Mouse (Mus musculus) kidney, adult 2 months (tissue): Measurements from ENCODE around the gene Trpm1. TPM values are rescaled to one million over a fixed set of nuclear protein-coding genes. Genes with fewer than 3 reads are reported as not detected.

Experiments
- DNase-seq: peaks from one replicate; pipeline ENCODE4 v3.0.0; 2021
- H3K27ac ChIP-seq: fragments of 200-500 bp; 2 replicates; pipeline ENCODE4 v1.5.1; 2012; ENCODE audit warnings: low read depth, low read length, control low read depth, inconsistent platforms; ENCODE audit not compliant: insufficient read depth
- H3K27me3 ChIP-seq: fragments of 200-500 bp; replicated peaks from 2 replicates; pipeline ENCODE4 v1.6.1; 2012; ENCODE audit warnings: mild to moderate bottlenecking, moderate library complexity, low read length, inconsistent platforms; ENCODE audit not compliant: control insufficient read depth, insufficient read depth
- H3K36me3 ChIP-seq: fragments of 200-500 bp; 2 replicates; pipeline ENCODE4 v1.6.1; 2012; ENCODE audit warnings: mild to moderate bottlenecking, moderate library complexity, low read length, inconsistent platforms; ENCODE audit not compliant: control insufficient read depth, insufficient read depth
- H3K4me1 ChIP-seq: fragments of 200-500 bp; 2 replicates; pipeline ENCODE4 v1.6.1; 2011; ENCODE audit warnings: low read length; ENCODE audit not compliant: control insufficient read depth, insufficient read depth
- H3K4me3 ChIP-seq: fragments of 200-500 bp; 2 replicates; pipeline ENCODE4 v1.5.1; 2011; ENCODE audit warnings: mild to moderate bottlenecking, low read depth, low read length, control low read depth; ENCODE audit not compliant: insufficient read depth
- CTCF ChIP-seq: fragments of 200-500 bp; conservative IDR thresholded peaks from 2 replicates; pipeline ENCODE4 v1.5.1; 2011; ENCODE audit warnings: low read depth, mild to moderate bottlenecking, control low read depth, low read length, moderate library complexity, mixed read lengths; ENCODE audit not compliant: insufficient read depth, insufficient read length
- POLR2A ChIP-seq: fragments of 200-500 bp; IDR thresholded peaks from one replicate; pipeline ENCODE4 v1.6.1; 2011; ENCODE audit warnings: low read depth, low read length, control low read depth
- WGBS: fragments of 180-500 bp; shearing (Covaris S2); methylation state at CpG from one replicate; pipeline ENCODE4 v1.1.7; 2018; 5-methylcytosine and 5-hydroxymethylcytosine counted together
- polyA plus RNA-seq: library from polyadenylated mRNA; depleted of rRNA; stranded (reverse); fragments of >200 nt; gene quantifications from 2 replicates; pipeline ENCODE4 v1.2.3, GENCODE M21; 2012

Trpm1 gene
- polyA plus RNA-seq, 1 experiment, result 0.31 TPM

GRCm38 (mm10) chr7:64163890-64164289, 10.3 kb downstream of the Trpm1 start:
- Histone ChIP-seq H3K27me3 (no peaks in the 10 kb centered on the region), H3K36me3 (no peaks in the 10 kb centered on the region), H3K27ac (no peak overlapping the region), H3K4me1 (peaks cover 10% of the 10 kb centered on the region; the same call in 1 of the 2 replicates), H3K4me3 (no peak overlapping the region)
- TF ChIP-seq CTCF (no peak), POLR2A (no peak)
- DNase-seq, result no peak
- 90% methylated on average over 1 of the region's 1 CpGs for WGBS

GRCm38 (mm10) chr7:64164997-64165396, 11.4 kb downstream of the Trpm1 start:
- DNase-seq, result peak; percentile 67
- Histone ChIP-seq H3K4me1 (peaks cover 2% of the 10 kb centered on the region; the same call in 1 of the 2 replicates), H3K36me3 (no peaks in the 10 kb centered on the region), H3K27ac (no peak overlapping the region), H3K27me3 (no peaks in the 10 kb centered on the region), H3K4me3 (no peak overlapping the region)
- TF ChIP-seq POLR2A (no peak), CTCF (peak; percentile 86)
- WGBS, result 55% methylated on average over 3 of the region's 3 CpGs

GRCm38 (mm10) chr7:64166025-64166424, 12.4 kb downstream of the Trpm1 start:
- Histone ChIP-seq H3K27me3 (no peaks in the 10 kb centered on the region), H3K4me1 (no peaks in the 10 kb centered on the region), H3K36me3 (no peaks in the 10 kb centered on the region), H3K27ac (no peak overlapping the region), H3K4me3 (no peak overlapping the region)
- TF ChIP-seq POLR2A, result no peak
- DNase-seq, result no peak
- 85% methylated on average over 3 of the region's 3 CpGs for WGBS

GRCm38 (mm10) chr7:64166724-64167123, 13.1 kb downstream of the Trpm1 start:
- H3K27me3 ChIP-seq, result no peaks in the 10 kb centered on the region
- no peaks in the 10 kb centered on the region for H3K4me1 ChIP-seq
- H3K36me3 ChIP-seq, result no peaks in the 10 kb centered on the region
- no peak overlapping the region for H3K4me3 ChIP-seq
- TF ChIP-seq POLR2A, result no peak
- DNase-seq, result peak; percentile 7
- H3K27ac ChIP-seq, result no peak overlapping the region

GRCm38 (mm10) chr7:64179310-64179709, 25.7 kb downstream of the Trpm1 start:
- H3K4me1 ChIP-seq, result no peaks in the 10 kb centered on the region
- WGBS, result 88% methylated on average over 4 of the region's 4 CpGs
- no peak overlapping the region for H3K4me3 ChIP-seq
- TF ChIP-seq POLR2A, result no peak
- TF ChIP-seq CTCF, result peak; percentile 52
- no peaks in the 10 kb centered on the region for H3K27me3 ChIP-seq
- no peaks in the 10 kb centered on the region for H3K36me3 ChIP-seq
- DNase-seq, result peak; percentile 14
- H3K27ac ChIP-seq, result no peak overlapping the region

GRCm38 (mm10) chr7:64185203-64185931, 31.7 kb downstream of the Trpm1 start:
- 50% methylated on average over 10 of the region's 10 CpGs for WGBS
- Histone ChIP-seq H3K27me3 (no peaks in the 10 kb centered on the region), H3K36me3 (no peaks in the 10 kb centered on the region), H3K4me1 (no peaks in the 10 kb centered on the region), H3K27ac (no peak overlapping the region), H3K4me3 (no peak overlapping the region)
- TF ChIP-seq CTCF (no peak), POLR2A (no peak)
- DNase-seq, result no peak

GRCm38 (mm10) chr7:64185932-64186312, 32.3 kb downstream of the Trpm1 start:
- no peak overlapping the region for H3K4me3 ChIP-seq
- TF ChIP-seq POLR2A, result no peak
- no peak for TF ChIP-seq CTCF
- H3K27me3 ChIP-seq, result no peaks in the 10 kb centered on the region
- no peaks in the 10 kb centered on the region for H3K4me1 ChIP-seq
- no peak overlapping the region for H3K27ac ChIP-seq
- H3K36me3 ChIP-seq, result no peaks in the 10 kb centered on the region
- 85% methylated on average over 3 of the region's 3 CpGs for WGBS
- DNase-seq, result no peak

- Histone ChIP-seq H3K4me3 (no peak overlapping the region), H3K36me3 (no peaks in the 10 kb centered on the region), H3K27me3 (no peaks in the 10 kb centered on the region), H3K4me1 (no peaks in the 10 kb centered on the region), H3K27ac (no peak overlapping the region)
- no peak for TF ChIP-seq POLR2A
- peak; percentile 9; the same call in 1 of the 2 replicates for TF ChIP-seq CTCF
- 43% methylated on average over 14 of the region's 14 CpGs for WGBS
- DNase-seq, result peak; percentile 57
Measured at GRCm38 (mm10) chr7:64192261-64192943, 38.8 kb downstream of the Trpm1 start.
